Mouse (Mus musculus): ENCODE data around the gene Mest.

The Mest gene

DNA sequence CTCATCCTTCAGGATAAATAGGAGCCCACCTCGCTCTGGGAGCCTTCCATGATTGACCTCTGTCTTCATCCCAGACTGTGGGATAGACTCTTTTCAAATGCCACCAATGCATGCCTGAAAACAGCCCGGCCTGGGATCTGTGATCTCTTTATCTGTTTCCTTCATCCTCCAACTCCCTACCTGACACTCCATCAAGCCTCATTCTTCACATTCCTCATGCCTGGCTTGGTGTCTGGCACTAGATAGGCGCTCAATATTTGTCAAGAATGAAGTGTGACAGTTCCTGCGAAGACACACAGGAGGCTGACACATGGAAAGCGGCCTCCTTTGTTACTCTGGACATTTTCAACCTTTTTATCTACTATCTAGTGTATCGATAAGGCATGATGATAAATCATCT is 19.9 kb upstream of the Mest start:
- in situ Hi-C loops (cut with MboI, MseI) = loop anchor here (10.0 kb wide), 1 partner anchor 179 kb away; no protein-coding TSS in a partner anchor

DNA sequence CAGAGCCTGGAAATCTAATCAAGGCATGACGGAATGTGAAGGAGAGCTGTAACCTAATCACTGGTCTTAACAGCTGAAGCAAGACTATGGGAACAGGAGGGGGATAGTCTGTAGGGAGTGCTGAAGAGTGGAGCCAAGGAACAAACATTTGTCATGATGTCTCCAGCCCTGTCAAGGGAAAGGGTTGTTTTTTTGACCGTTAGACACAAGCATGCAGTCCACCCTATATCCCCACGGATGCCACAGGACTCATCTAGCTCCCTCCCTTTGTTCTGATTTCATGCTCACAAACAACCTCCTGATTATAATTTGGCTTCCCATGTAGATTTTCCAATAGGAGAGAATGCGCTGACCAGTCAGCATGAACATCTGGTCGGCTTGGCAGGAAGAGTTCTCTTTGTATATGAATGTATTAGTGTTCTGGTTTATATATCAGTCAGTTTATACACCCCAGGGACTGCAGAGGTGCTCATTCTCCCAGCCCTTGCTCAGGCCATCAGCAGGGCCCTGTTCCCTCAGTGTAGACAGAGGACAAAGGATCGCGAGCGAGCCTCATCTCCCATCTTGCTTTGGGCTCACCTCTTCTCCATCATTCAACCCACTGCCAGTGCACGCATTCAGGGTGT is 19.3 kb upstream of the Mest start:
- in situ Hi-C loops (cut with MboI, MseI) = loop anchor here (10.0 kb wide), 1 partner anchor 179 kb away; no protein-coding TSS in a partner anchor

DNA sequence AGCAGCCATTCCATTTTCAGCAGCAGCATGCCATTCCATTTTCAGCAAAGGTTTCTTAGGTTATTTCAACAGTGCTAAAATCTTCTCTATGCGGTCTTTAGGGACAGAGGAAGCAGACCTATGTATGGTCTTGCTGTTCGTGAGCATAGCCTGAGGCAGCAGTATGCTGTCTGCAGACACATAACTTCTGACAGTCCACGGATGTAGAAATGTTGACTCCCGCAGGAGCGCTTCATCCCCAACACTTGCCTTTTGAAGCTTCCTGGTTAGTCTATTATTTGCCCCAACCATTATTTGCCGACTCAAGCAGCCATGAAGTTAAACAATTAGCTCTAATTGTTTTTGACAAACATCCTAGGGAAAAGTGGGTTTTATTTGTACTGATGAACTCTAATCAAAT is 14.2 kb upstream of the Mest start:
- in situ Hi-C loops (cut with MboI, MseI) = loop anchor here (10.0 kb wide), 1 partner anchor 184 kb away; no protein-coding TSS in a partner anchor

DNA sequence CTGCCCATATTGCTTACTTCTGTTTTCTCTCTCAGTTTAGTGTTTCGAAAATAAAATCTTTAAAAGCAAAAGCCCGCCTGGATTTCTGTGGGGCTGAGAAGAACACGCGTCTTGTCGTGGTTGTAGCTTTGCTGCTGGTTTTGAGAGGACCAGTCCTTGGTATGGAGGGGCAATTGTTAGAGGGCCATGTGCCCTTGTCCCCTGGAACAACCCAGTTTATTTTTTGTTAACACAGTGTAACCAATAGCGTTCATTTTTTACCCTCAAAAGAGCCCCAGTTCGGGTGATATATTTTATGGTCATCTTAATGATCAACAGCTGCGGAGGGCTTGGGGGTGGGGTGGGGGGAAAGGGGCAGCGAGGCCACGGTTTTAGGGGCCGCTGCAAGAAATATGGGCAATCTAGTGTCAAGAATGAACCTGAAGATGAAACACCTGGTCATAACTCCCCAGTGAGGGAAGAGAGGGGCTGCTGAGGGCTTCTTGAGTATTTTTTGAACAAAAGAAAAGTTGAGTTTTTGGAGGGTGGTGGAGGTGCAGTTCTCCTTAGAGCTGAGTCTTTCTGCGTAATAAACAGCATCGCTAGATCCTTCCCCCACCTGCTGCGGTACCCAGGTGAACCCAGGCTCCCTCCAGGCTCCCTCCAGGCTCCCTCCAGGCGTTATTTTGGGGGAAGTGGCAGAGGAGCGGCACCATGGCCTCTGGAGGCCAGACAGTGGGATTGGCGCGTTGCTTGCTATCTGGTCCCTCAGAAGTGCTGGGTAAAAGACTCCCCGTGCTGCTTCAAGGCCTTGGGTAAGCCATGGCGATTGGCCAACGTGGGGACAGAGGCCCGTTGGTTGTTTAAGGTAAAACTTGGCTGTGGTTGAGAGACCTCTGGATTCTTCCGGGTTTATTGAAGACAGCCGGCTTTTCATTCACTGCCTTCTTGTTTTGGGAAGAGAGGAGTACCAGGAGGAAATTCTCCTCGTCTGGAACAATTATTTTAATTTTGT is 12.7 kb upstream of the Mest start:
- in situ Hi-C loops (cut with MboI, MseI) = no loop called here

DNA sequence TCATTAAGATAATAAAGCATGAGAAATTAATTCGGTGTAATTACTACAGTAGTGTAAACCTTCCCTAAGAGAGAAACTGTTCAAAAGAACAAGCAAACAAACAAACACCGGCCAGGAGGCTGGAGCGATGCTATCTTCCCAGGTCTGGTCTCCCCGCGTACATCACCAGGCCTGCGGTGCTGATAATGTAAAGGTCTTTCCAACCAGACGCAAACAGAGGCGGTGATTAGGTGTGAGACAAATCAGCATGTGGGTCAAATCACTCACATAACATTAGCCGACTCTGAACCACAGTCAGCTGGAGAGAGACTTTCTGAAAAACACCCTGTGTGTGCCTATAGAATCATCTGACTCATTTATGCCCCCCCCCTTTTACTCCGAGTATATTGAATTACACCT is 12.0 kb upstream of the Mest start:
- in situ Hi-C loops (cut with MboI, MseI) = no loop called here

DNA sequence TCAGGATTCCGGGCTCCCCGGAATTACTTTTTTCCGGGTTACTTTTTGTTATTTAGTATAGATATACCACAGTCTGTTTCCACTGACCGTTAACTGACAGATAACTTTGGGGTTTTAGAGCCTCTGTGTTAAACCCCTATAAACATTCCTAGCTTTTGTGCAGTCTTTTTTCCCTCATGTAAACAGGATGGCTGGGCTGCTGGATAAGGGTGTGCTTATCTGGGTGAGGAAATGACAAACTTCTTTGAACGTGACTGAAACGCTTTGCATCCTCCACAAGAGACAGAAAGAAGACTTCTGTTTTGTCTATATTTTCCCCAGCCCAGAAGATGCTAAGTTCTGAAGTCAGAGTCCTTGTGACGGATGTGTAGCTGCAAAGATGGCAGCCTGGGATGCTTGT is 10.9 kb upstream of the Mest start:
- in situ Hi-C loops (cut with MboI, MseI) = no loop called here

DNA sequence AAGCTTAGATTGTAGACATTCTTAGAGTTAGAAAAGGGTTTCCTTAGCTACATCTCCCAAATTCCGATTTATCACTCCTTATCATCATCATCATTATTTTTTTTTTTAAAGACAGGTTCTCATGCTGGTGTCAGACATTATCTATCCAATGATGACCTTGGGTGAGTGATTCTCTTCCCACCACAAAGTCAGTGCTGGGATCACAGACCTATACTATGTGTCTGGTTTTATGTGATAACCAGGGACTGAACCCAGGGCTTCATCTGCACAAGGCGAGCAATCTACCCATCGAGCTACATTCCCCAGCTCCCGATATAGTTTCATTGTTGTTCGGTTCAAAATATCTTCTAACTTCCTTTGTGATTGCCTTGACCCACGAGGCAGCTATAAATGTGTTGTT is 9.9 kb upstream of the Mest start:
- in situ Hi-C loops (cut with MboI, MseI) = no loop called here

DNA sequence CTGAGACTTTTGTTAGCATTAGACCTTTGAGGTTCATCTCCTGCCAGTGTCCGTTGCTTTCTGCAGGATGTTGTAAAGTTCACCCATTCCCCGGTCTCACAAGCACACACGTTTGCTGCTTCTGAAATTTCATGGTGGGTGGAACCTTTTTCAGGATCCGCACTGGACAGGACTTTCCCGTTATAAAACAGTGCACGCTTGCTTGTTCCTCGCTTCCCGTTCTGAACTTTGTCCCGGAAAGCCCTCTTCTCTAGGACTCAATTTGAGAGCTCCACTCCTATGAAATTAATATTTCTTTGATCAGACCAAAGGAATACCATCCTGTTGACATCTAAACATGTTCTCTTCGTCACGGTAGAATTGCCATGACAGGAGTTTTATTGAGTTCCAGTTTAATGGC is 9.5 kb upstream of the Mest start:
- in situ Hi-C loops (cut with MboI, MseI) = no loop called here

DNA sequence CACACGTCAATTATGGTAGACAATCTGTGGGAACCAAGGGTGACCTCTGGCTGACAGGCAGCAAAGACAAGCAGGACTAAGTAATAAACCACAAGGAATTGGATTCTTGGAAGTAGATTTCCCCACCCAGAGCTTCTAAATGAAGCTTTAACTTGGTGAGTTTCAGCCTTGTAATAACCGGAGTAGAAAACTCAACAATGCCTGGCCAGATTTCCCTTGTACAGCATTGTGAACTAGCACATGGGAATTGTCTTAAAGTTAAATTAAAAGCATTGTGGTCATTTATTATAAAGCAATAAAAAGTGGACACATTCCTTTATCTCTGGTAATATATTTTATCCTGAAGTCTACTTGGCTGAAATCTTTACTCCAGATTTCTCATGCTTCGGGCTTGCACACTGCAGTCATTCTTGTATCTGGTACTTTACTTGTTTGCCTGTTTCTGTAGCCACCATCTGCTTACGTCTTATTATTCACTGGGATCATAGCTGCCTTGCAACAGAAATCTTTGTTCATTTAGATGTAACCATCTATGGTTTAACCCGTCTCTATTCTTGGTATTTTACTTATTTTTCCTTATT is 8.4 kb upstream of the Mest start:
- in situ Hi-C loops (cut with MboI, MseI) = no loop called here

DNA sequence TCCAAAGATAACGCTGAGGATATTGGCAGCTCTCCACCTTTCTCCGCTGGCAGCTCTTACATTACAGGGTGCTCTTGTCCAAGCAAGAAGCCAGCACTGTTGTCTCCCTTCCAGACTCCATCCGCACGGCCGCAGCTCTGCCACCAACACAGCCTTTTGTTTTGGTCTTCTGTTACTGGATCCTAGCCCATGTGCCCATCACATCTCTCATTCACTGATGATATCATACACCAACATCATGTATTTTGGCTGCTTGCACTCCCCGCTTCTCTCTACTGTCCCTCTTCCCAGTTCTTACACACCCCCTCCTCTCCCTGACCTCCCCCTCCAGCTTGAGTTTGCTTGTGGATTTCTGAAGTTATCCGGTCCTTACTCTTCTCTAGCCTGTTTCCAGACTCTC is 6.6 kb upstream of the Mest start:
- in situ Hi-C loops (cut with MboI, MseI) = no loop called here

DNA sequence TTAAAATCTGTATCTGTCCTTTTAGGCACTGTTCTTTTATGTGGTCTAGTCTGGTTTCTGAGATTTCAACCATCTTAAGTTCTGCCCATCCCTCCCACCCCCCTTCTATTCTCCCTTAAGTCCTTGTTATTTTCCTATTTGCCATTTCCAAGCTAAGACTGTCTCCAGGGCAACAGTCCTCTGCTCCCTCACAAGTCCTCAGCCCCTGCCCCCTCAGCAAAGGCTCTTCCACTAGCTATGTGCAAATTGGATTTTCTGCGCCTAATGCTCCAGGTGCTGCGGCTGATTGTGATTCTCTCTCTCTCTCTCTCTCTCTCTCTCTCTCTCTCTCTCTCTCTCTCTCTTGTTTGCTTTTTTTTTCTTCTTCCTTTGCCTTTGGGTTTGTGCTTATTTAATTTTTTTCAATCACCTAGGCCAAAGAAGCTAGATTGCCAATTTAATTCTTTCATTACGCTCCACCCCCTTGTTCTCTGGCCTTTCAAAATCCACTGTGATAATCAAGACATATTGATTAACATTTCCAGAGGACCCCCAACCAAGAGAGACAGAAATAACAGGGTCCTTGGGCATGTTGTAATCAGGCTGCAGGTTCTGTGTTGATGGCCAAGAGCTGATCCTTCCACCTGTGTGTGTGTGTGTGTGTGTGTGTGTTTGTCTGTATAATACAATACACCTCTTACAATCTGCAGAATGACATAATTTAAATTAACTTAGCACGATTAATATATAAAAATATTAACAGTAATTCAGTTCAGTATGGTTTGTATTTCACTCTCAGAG is 772 bp upstream of the Mest start:
- in situ Hi-C loops (cut with MboI, MseI) = loop anchor here (10.0 kb wide), 1 partner anchor 122 kb away; no protein-coding TSS in a partner anchor

DNA sequence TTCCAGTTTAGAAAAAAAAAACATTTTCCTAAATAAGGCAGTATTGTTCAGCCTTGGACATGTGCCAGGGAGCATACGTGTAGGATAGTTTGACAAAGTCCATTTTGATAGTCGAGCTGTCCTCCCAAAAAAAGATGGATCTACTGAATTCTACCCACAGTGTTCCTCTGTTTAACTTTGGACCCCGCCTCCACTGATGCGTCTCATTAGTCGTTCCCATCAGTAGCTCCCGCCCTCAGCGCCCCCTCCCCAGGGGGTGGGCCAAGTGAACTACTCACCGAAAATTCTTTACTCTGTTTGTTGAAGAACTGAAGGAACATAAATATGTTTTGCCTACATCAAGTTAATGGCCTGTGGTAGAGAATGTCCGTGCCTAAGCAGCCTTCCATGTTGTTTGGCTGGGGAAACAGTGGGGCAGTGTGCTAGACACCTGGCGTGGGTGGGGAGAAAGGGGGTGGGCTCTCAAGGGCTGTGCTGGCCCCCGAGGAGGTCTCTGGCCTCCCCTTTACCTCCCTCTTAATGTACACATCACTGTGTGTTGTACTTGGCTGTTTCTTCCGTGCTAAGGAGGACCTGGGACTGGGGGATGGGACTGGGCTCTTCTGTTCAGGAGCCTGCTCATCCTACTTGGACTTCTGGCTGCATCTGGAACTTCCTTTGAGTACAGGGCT is 7.1 kb downstream of the Mest start:
- in situ Hi-C loops (cut with MboI, MseI) = loop anchor here (10.0 kb wide), 1 partner anchor 206 kb away; no protein-coding TSS in a partner anchor

DNA sequence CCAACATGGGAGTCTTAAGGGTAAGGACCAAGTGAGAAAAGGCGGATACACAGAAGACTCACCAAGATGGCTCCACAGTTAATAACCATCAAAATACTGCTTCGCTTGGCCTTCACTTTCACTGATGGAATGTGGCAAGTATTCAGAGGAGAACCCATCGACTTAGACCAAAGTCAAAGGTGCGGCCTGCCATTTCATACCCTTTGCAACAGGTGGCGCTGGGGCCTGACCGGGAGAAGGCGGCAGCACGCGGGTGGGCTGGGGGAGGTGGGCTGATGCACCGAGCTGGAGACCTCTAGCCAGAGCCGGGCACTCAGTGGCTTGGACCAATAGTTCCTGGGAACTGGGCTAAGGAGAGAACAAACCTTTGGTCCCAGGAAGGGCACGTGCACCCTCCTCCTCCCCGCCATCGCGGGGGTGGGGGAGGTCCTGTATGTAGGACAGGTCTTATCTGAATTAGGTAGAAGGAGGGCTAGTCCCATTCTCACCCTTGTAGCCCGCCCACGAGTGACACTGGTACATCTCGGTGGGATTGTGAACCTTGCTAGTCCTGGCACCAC is 9.3 kb downstream of the Mest start:
- in situ Hi-C loops (cut with MboI, MseI) = loop anchor here (10.0 kb wide), 1 partner anchor 208 kb away; no protein-coding TSS in a partner anchor

DNA sequence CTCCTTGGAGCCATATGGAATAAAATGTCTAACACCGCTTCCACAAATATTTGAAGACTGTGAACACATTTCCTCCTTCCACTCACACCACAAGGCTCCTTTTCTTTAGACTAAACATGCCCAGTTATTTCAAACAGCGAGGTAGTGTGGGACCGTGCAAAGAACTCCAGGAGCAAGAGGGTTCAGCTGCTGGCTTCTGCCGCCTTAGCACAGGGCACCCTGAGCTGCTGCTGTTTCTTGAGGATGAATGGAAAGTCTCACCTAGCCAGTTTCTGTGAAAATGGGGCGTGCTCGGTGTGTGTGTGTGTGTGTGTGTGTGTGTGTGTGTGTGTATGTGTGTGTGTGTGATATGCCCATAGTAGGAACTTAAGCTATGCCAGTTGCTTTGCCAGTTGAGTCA is 11.1 kb downstream of the Mest start:
- in situ Hi-C loops (cut with MboI, MseI) = loop anchor here (10.0 kb wide), 1 partner anchor 210 kb away; no protein-coding TSS in a partner anchor

DNA sequence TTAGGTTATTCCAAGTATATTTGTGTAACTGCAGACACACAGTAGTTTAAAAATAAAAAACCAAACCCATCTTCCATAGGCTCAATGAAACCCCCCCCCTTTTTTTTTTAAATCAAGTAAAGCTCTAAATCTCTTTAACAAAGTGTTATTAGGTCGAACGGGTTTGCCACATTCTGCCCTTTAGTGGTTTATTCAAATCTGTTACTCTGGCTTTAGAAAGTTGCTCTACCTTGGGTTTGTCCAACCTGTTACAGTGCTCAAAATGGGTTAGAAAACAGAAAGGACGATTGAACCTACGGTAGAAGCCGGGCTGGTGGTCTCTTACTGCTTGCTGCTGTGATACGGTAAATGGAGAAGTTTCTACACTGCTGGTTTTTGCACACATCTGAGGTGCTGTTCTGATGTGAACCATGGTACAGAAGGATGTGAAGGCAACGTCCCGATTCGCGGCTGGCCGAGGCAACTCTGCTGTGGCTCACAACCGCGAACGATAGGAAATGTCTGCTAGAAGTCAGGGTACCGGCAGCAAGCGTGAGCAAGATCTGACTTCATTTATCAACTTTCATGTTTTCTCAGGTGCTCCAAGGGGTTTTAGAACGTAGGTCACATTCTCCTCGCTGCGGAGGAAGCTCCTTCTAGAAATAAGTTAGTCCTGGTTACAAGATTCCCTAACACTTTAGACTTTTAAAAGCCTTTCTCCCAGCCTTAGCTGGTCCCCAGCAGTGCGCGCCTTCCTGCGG is 11.8 kb downstream of the Mest start:
- in situ Hi-C loops (cut with MboI, MseI) = loop anchor here (10.0 kb wide), 1 partner anchor 210 kb away; no protein-coding TSS in a partner anchor

DNA sequence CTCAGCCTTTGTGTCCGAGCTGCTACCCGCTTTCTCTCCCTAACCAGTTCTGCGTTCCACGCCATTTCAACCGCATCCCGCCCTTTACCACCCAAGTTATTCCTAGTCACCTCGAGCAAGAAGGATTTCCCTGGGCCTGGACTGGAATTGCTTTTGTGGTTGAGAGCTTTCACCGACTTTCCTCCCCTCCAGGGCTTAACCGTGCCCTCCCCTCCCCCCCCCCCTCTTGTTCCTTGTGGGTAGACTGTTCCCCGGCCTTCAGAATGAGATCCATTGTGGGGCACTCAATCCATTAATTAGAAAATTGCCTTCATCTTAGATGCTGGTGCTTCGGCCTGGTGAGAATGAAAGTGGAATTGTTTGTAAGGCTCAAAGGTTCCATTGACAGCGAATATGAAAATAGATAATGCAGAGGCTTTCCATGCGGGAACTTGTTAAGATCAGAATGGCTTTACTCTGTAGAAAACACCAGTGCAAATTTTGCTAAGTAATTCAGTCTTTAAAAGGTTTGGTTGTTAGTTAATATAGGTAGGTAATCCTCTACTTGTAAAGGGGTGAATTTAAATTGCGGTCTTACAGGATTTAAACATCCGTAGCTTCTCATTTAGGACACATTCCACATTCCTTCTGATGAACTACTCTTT is 12.5 kb downstream of the Mest start:
- in situ Hi-C loops (cut with MboI, MseI) = loop anchor here (10.0 kb wide), 1 partner anchor 211 kb away; no protein-coding TSS in a partner anchor

DNA sequence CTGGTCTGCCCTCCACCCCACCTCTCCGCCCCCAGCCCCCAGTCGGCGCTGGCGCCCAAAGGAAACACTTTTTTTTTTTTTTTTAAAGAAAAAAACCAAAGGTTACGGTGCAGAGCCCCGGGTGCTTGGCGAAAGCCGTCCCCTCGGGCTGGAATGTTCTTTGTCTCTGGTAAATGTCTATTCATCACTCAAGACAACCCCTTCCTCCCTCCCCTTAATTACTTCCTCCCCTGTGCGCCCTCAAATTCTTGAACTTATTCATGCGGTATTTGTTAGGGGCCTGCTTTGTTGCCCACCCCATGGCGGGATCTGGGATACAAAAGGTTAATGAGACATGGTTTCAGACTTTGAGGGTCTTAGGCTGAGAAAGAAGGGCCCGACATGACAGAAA is 13.0 kb downstream of the Mest start:
- in situ Hi-C loops (cut with MboI, MseI) = loop anchor here (10.0 kb wide), 1 partner anchor 212 kb away; no protein-coding TSS in a partner anchor

DNA sequence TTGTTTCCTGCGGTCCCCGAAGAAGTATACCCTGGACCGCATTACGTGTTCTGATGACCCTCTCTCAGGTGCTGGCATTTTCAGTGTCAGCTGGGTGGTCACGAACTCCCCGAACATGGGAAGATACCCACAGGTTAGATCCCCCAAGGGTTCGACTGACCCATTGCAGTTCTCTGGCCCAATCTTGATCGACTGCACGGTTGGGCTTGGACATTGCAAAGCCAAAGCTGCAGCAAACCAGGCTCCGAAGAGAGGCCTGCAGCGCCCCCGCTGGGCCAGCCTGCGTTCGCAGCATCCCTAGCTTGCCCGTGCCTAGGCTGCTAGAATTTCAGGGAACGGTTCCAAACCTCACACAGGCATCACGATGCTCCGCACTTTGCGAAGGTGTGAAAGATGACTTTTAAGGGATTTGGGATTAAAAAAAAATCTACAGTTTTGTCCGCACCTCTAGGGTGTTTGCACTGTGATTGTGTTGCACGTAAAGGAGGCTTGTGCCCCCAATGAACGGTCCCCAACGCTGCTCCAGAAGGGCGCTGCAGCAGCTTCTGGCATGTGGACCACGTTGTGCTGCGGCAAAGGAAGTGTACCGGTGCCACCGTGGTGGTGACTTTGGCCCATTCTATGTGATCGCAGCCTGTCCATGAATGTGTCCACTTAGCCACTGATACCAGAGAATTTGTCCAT is 13.7 kb downstream of the Mest start:
- in situ Hi-C loops (cut with MboI, MseI) = loop anchor here (10.0 kb wide), 1 partner anchor 212 kb away; no protein-coding TSS in a partner anchor

Measured in regulatory T cell (primary cell).